Mouse (Mus musculus) neural tube, embryonic 11.5 days (tissue): Measurements from ENCODE around the gene Gpr150. TPM values are rescaled to one million over a fixed set of nuclear protein-coding genes. Genes with fewer than 3 reads are reported as not detected.
A peak's percentile ranks its signal among the peaks of the same experiment; 100 is the strongest.

Experiments
- ATAC-seq: fragments of 200-750 bp; cut with Nextera tagmentation; 2 replicates; pipeline ENCODE4 v1.8.0; 2017; ENCODE audit warnings: moderate number of reproducible peaks, mild to moderate bottlenecking, moderate TSS enrichment, moderate library complexity; ENCODE audit not compliant: insufficient read depth, low FRiP score, low TSS enrichment
- DNase-seq: peaks from one replicate; pipeline ENCODE4 v3.0.0-alpha.2; 2015; ENCODE audit warnings: low spot score
- H3K27ac ChIP-seq: fragments of 300-500 bp; sonication (generic); 2 replicates; pipeline ENCODE4 v1.5.1; 2014; ENCODE audit warnings: low read depth, mild to moderate bottlenecking, low read length
- H3K27me3 ChIP-seq: fragments of 300-500 bp; sonication (generic); 2 replicates; pipeline ENCODE4 v1.6.1; 2014; ENCODE audit warnings: mild to moderate bottlenecking, low read length, mixed read lengths; ENCODE audit not compliant: control insufficient read depth, insufficient read depth
- H3K36me3 ChIP-seq: fragments of 300-500 bp; sonication (generic); 2 replicates; pipeline ENCODE4 v1.6.1; 2014; ENCODE audit warnings: mild to moderate bottlenecking, low read length, moderate library complexity, mixed read lengths; ENCODE audit not compliant: control insufficient read depth, insufficient read depth
- H3K4me1 ChIP-seq: fragments of 300-500 bp; sonication (generic); 2 replicates; pipeline ENCODE4 v1.6.1; 2014; ENCODE audit warnings: low read length, mixed read lengths; ENCODE audit not compliant: control insufficient read depth, insufficient read depth
- H3K4me2 ChIP-seq: fragments of 300-500 bp; sonication (generic); 2 replicates; pipeline ENCODE4 v1.6.1; 2014; ENCODE audit warnings: low read depth, mild to moderate bottlenecking, moderate library complexity
- H3K4me3 ChIP-seq: fragments of 300-500 bp; sonication (generic); 2 replicates; pipeline ENCODE4 v1.5.1; 2014; ENCODE audit warnings: low read depth, low read length
- H3K9ac ChIP-seq: fragments of 300-500 bp; sonication (generic); 2 replicates; pipeline ENCODE4 v1.6.1; 2014; ENCODE audit warnings: mild to moderate bottlenecking, low read length
- H3K9me3 ChIP-seq: fragments of 300-500 bp; sonication (generic); 2 replicates; pipeline ENCODE4 v1.6.1; 2016; ENCODE audit warnings: low read length; ENCODE audit not compliant: control insufficient read depth
- WGBS: fragments of 180-500 bp; shearing (Covaris S2); extraction: QIAGEN DNeasy Blood & Tissue Kit; methylation state at CpG from one replicate; pipeline ENCODE4 v1.1.7; 2014; 5-methylcytosine and 5-hydroxymethylcytosine counted together
- polyA plus RNA-seq: library from polyadenylated mRNA; unstranded; fragments of >200 nt; fragmentation: Nextera tagmentation; extraction: Ambion mirVana; gene quantifications from 2 replicates; pipeline ENCODE4 v1.2.1, GENCODE M21; 2014

The Gpr150 gene
- polyA plus RNA-seq, 1 experiment from 2014 or later: 0.31 TPM

- Histone ChIP-seq H3K36me3 (no peaks in the 10 kb centered on the region), H3K9me3 (no peaks in the 10 kb centered on the region), H3K4me3 (no peak overlapping the region), H3K4me2 (no peak overlapping the region), H3K27me3 (no peaks in the 10 kb centered on the region), H3K4me1 (peaks cover 3% of the 10 kb centered on the region; the same call in 1 of the 2 replicates), H3K27ac (no peak overlapping the region), H3K9ac (no peak overlapping the region)
- DNase-seq: no peak
- WGBS: 91% methylated on average over 2 of the region's 2 CpGs
- ATAC-seq: no peak
Observed at GRCm38 (mm10) chr13:76021782-76022181, 35.0 kb downstream of the Gpr150 start.

GRCm38 (mm10) chr13:76018844-76019400, 37.9 kb downstream of the Gpr150 start:
- DNase-seq (no peak), ATAC-seq (peak; percentile 56)
- H3K27ac ChIP-seq: no peak overlapping the region
- peak overlapping the region; percentile 78 for H3K4me3 ChIP-seq
- no peaks in the 10 kb centered on the region for H3K27me3 ChIP-seq
- peak overlapping the region; percentile 59 for H3K4me2 ChIP-seq
- WGBS: 48% methylated on average over 5 of the region's 5 CpGs
- no peak overlapping the region for H3K9ac ChIP-seq
- no peaks in the 10 kb centered on the region for H3K36me3 ChIP-seq
- H3K4me1 ChIP-seq: peaks cover 3% of the 10 kb centered on the region; the same call in 1 of the 2 replicates
- no peaks in the 10 kb centered on the region for H3K9me3 ChIP-seq

DNA sequence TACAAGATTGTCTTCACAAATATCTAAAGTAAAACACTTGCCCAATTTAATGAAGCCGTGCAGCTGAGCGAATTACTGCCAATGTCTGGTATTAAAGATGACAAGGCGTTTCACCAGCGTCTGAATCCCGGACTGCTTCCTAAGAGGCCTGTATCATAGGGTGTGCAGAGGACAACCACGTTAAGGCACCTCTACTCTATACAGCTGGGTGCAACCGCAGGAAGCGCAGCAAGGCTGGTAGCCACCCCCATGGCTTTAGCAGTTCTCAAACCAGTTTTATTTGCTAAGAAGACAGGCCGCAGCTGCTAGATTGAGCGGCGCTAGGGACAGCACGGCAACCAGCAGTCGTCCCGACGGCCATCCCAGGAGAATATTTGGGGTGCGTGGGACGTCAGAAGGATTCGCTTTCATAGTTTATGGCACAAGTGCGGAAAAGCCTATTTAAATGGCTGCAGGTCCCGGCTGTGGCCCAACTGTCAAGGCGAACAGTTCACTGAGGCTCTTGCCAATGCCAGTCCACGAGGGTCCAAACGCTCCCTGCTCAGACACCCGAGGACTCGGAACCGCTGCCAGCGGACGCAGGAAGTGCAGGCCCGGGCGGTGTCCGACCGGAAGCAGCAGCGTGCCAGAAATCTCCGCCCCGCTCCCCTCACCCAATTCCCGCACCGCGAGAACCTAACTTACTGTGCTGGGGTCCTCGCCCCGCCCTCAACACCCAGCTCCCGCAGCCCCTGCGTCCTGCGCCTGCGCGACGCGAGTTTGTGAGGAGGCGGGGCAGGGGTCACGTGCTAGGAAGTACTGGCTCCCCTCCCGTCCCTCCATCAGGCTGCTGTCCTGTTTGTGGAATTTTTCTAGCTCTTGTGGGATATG, 38.6 kb downstream of the Gpr150 start, which contains the start of gene Rfesd:
TSS of gene Rfesd (minus strand) at position 746 of the 870 bp plus-strand sequence.
- peak; percentile 99 for ATAC-seq
- 2% methylated on average over 50 of the region's 50 CpGs for WGBS
- H3K27ac ChIP-seq: peak within 1 kb of the TSS; percentile 89
- peak within 1 kb of the TSS; percentile 78 for H3K4me3 ChIP-seq
- H3K4me2 ChIP-seq: peak within 1 kb of the TSS; percentile 59
- H3K9ac ChIP-seq: peak within 1 kb of the TSS; percentile 93
- DNase-seq: peak; percentile 99
- no peaks in the 10 kb centered on the region for H3K27me3 ChIP-seq
- H3K4me1 ChIP-seq: peaks cover 3% of the 10 kb centered on the region; the same call in 1 of the 2 replicates
- no peaks in the 10 kb centered on the region for H3K9me3 ChIP-seq
- H3K36me3 ChIP-seq: no peaks in the 10 kb centered on the region

- Histone ChIP-seq H3K36me3 (no peaks in the 10 kb centered on the region), H3K9me3 (no peaks in the 10 kb centered on the region), H3K27ac (no peak overlapping the region), H3K4me1 (peaks cover 3% of the 10 kb centered on the region; the same call in 1 of the 2 replicates), H3K27me3 (no peaks in the 10 kb centered on the region), H3K4me2 (peak overlapping the region; percentile 59), H3K4me3 (peak overlapping the region; percentile 78), H3K9ac (no peak overlapping the region)
- DNase-seq (no peak), ATAC-seq (no peak)
- WGBS: 76% methylated on average over 4 of the region's 4 CpGs
Observed at GRCm38 (mm10) chr13:76017465-76017864, 39.3 kb downstream of the Gpr150 start.

DNA sequence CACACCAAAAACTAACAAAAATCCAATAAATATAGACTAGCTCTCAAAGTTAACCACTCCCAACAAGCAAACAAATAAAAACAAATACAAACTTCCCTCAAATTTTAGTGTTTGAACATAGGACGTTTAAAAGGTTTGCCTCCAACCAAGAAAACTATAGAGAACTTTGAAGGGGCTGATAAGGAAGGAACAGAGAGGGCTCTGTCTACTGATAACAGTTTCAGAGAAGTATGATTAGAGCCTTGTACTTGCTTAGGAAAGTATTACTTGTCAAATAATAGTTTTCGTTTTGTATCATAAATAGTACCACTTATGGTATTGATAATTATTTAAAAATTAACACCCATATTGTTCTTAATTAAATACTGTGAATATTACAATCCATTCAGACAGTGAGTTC, 42.3 kb downstream of the Gpr150 start:
- H3K36me3 ChIP-seq: no peaks in the 10 kb centered on the region
- DNase-seq: no peak

More for the DNA sequence above, 42.3 kb downstream of the Gpr150 start:
- Histone ChIP-seq H3K9ac (no peak overlapping the region), H3K9me3 (no peaks in the 10 kb centered on the region), H3K4me2 (no peak overlapping the region), H3K27me3 (no peaks in the 10 kb centered on the region), H3K27ac (no peak overlapping the region), H3K4me3 (no peak overlapping the region), H3K4me1 (peaks cover 3% of the 10 kb centered on the region; the same call in 1 of the 2 replicates)
- no peak for ATAC-seq
- 86% methylated on average over 2 of the region's 2 CpGs for WGBS

Other genes with a start within 250 kb of the Gpr150 start
- 39.5 and 39.6 TPM in 2 replicates for gene Glrx, start 217.1 kb downstream of the Gpr150 start, polyA plus RNA-seq
- gene Rhobtb3, start 113.1 kb downstream of the Gpr150 start, polyA plus RNA-seq: 58.6 and 62.5 TPM in 2 replicates
- gene Spata9, start 89.8 kb downstream of the Gpr150 start, polyA plus RNA-seq: 0.29 and 1.0 TPM in 2 replicates
- gene Rfesd, start 38.3 kb downstream of the Gpr150 start, polyA plus RNA-seq: 14.8 and 16.7 TPM in 2 replicates
- gene Arsk, start 41.7 kb upstream of the Gpr150 start, polyA plus RNA-seq: 5.3 and 6.6 TPM in 2 replicates
- gene Ttc37, start 41.7 kb upstream of the Gpr150 start, polyA plus RNA-seq: 15.8 and 17.1 TPM in 2 replicates
- not detected in 2 replicates for gene Fam81b, start 248.1 kb upstream of the Gpr150 start, polyA plus RNA-seq